Mouse (Mus musculus) bone marrow, adult 2 months (tissue): ENCODE measurements around the gene Atp5f1. TPM values are rescaled to one million over a fixed set of nuclear protein-coding genes. Genes with fewer than 3 reads are reported as not detected.

Experiments
- H3K27ac ChIP-seq: fragments of 200-500 bp; 2 replicates; pipeline ENCODE4 v1.5.1; 2012; ENCODE audit warnings: low read depth, mild to moderate bottlenecking, control low read depth, inconsistent platforms, low read length; ENCODE audit not compliant: control insufficient read depth, poor library complexity, insufficient read depth
- H3K4me1 ChIP-seq: fragments of 200-500 bp; 2 replicates; pipeline ENCODE4 v1.6.1; 2011; ENCODE audit warnings: low read length; ENCODE audit not compliant: control insufficient read depth, insufficient read depth
- H3K4me3 ChIP-seq: fragments of 200-500 bp; replicated peaks from 2 replicates; pipeline ENCODE3; 2011; ENCODE audit warnings: mild to moderate bottlenecking, low read depth, low read length, control low read depth; ENCODE audit not compliant: control insufficient read depth
- CTCF ChIP-seq: fragments of 200-500 bp; IDR thresholded peaks from 2 replicates; pipeline ENCODE4 v1.5.1; 2011; ENCODE audit warnings: low read length, control low read depth; ENCODE audit not compliant: control insufficient read depth, insufficient read depth
- POLR2A ChIP-seq: fragments of 200-500 bp; IDR thresholded peaks from 2 replicates; pipeline ENCODE4 v1.6.1; 2011; ENCODE audit warnings: low read depth, mild to moderate bottlenecking, control low read depth, low read length, borderline replicate concordance; ENCODE audit not compliant: control insufficient read depth
- WGBS: fragments of 180-500 bp; shearing (Covaris S2); methylation state at CpG from one replicate; pipeline ENCODE4 v1.1.7; 2018; 5-methylcytosine and 5-hydroxymethylcytosine counted together
- polyA plus RNA-seq: library from polyadenylated mRNA; stranded (reverse); fragments of >200 nt; gene quantifications from 2 replicates; pipeline ENCODE4 v1.2.4, GENCODE M21; 2011; ENCODE audit warnings: low replicate concordance; ENCODE audit not compliant: missing spikeins, insufficient read depth, insufficient read length

The Atp5f1 gene
- polyA plus RNA-seq, 1 experiment: 184 TPM

DNA sequence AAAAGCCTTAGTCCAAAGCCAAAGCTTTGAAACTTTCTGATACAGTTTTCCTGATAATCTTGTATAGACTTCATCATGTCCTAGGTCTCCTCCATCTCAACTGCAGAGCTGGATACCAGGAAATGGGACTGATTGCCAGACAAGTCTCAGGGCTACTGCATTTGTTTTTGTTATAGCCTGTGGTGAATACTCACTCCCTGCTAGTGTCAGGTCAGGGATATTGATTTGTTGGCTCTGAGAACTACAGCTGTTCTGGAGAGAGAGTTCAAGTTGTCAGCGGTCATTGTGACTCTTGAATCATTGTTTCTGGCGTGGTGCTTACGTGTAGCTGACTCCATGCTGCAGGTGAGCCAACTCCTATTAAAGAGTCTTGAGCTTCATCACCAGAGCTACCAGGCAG is 13.5 kb upstream of the Atp5f1 start, which contains the start of gene Ovgp1:
Gene Ovgp1, plus strand, starts transcription at position 301 of the 400 bp plus-strand sequence.
- Histone ChIP-seq H3K4me3 (no peak within 1 kb of the TSS), H3K4me1 (peaks cover 5% of the 10 kb centered on the region; the same call in 1 of the 2 replicates), H3K27ac (peak within 1 kb of the TSS; percentile 6; the same call in 1 of the 2 replicates)
- 82% methylated on average over 3 of the region's 3 CpGs for WGBS
- TF ChIP-seq CTCF (no peak), POLR2A (no peak)

DNA sequence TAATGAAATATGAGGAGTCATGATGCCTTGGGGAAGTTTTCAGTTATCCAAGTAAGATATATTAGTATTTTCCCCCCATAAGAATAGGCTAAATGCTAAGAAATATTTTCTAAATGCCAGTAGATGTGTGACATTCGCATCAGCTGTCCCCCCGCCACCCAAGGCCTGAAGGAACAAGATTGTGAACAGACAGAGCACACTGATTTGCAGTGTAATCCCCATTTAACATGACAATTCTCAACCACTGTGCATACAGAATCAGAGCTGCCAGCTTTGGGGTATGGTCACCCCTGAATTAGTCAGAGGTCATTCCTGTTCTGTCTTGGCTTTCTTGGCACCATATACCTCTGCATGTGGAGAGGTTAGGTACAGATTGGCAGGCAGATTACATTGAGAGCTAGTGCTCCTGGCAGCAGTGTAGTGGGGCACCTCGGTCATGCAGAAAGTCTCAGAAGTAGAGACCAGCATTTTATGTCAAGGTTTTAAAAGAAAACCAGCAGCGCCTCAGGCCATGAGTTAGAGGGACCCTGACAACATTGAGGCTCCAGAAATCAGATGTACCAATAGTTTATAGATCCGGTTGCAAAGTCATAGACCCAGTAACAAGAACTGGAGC is 12.0 kb upstream of the Atp5f1 start:
- peaks cover 5% of the 10 kb centered on the region; the same call in 1 of the 2 replicates for H3K4me1 ChIP-seq
- 78% methylated on average over 5 of the region's 5 CpGs for WGBS
- no peak for TF ChIP-seq CTCF
- no peak for TF ChIP-seq POLR2A
- H3K27ac ChIP-seq: no peak overlapping the region
- H3K4me3 ChIP-seq: no peak overlapping the region

DNA sequence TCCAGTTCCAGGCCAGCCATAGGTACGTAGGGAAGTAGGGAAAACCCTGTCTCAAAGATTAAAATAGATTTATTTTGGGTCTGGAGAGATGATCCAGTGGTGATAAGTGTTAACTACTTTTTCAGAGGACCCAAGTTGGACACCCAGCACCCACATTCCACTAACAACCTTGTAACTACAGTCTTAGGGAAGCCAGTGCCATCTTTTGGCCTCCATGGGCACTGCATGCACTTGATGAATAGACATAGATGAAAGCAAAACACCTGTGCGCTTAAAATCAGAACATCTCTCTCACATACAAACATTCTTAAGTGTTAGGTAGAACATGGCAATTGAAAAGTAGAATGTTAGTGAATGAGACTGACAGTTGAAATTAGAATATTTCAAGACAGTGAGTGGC is 801 bp upstream of the Atp5f1 start:
- no peak overlapping the region for H3K27ac ChIP-seq
- H3K4me1 ChIP-seq: no peaks in the 10 kb centered on the region
- H3K4me3 ChIP-seq: no peak overlapping the region
- no peak for TF ChIP-seq POLR2A
- no peak for TF ChIP-seq CTCF
- WGBS: 92% methylated on average over 2 of the region's 2 CpGs

DNA sequence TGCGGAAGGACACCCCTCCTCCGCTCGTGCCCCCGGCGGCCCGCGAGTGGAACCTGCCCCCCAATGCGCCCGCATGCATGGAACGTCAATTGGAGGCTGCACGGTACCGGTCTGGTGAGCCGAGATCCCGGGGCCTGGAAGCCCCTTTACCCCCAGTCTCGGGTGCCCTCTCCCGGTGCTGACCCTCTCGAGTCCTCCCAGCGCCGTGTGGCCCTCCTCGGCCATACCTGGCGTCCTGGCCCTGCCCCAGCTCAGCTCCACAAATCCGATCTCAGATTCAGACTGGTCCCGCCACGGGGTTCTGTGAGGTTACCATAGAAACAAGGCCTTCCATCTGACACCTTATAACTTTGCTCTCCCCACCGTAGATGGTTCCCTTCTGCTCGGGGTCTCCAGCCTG is 314 bp downstream of the Atp5f1 start:
- peak overlapping the region; percentile 55 for H3K27ac ChIP-seq
- 1% methylated on average over 26 of the region's 26 CpGs for WGBS
- peak overlapping the region; percentile 92 for H3K4me3 ChIP-seq
- no peaks in the 10 kb centered on the region for H3K4me1 ChIP-seq
- TF ChIP-seq CTCF (no peak), POLR2A (no peak)

DNA sequence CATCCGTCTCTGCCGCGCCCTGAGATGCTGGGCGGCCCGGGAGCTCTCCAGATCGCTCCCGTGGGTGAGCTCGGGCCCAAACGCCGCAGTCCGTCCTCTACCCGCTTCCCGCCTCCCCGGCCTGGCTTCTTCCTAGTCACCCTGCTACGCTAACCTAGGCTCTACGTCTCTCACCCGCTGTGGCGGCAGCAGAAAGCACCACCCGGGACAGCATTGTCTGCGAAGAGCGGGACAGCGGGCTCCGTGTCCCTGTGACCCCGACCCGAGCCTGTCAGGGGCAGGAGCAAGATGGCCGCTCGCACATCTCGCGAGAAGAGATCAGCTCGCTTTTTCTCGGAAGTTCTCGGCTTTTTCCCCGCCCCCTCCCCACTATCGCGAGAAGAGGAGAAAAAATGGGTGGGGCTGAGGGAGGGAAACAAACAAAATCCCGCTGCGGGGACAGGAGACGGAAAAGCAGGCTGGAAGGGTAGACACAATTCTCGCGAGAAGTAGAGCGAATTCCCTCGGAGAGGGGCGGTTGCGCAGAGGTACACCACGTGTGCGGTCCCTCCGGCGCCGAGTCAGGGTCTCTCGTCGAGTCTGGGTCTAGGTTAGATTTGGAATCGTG is 822 bp downstream of the Atp5f1 start, which contains the start of gene Wdr77:
Gene Wdr77, plus strand, starts transcription at position 396 of the 607 bp plus-strand sequence.
- H3K4me3 ChIP-seq: peak within 1 kb of the TSS; percentile 92
- WGBS: under 1% methylated on average over 52 of the region's 52 CpGs
- H3K4me1 ChIP-seq: no peaks in the 10 kb centered on the region
- H3K27ac ChIP-seq: peak within 1 kb of the TSS; percentile 91
- TF ChIP-seq POLR2A: peak; percentile 96
- TF ChIP-seq CTCF: no peak

DNA sequence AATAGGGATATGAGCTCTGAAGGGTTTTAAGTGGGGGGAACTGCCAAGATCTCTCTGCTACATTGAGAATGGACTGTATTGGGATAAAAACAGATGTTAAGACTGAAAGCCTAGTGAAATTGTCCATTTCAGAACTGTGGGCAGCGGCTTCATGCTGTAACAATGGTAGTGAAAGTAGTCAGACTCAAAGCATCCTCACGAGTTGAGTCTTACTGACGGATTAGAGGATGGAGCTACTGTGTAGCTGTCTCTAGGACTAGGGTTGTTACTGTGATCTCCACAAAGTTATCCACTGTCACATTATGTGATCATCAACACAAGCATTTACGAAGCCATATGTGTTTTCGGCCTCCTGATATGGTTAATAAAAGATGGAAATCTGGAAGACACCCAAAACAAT is 1.7 kb downstream of the Atp5f1 start:
- no peak overlapping the region for H3K27ac ChIP-seq
- H3K4me1 ChIP-seq: no peaks in the 10 kb centered on the region
- TF ChIP-seq POLR2A (no peak), CTCF (no peak)
- peak overlapping the region; percentile 92 for H3K4me3 ChIP-seq
- 46% methylated on average over 5 of the region's 5 CpGs for WGBS

DNA sequence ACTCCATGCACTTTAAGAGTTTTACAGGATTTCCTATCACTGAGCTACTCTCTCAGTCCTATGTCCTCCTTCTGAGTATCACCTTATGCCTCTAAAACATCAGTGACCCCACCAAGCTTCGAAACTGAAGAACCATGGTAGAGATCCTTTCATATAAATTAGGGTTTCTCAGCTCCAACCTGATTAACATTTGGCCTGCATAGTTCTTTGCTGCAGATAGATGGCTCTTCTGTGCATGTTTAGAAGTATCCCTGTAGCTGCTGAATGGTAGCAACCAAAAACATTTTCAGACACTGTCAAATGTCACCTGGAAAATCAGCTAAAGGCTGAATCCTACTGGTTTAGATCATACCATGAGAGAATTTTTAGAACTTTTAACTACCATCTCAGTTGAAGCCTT is 2.7 kb downstream of the Atp5f1 start:
- 83% methylated on average over 1 of the region's 1 CpGs for WGBS
- no peak for TF ChIP-seq CTCF
- TF ChIP-seq POLR2A: no peak
- Histone ChIP-seq H3K4me1 (no peaks in the 10 kb centered on the region), H3K4me3 (no peak overlapping the region), H3K27ac (no peak overlapping the region)

DNA sequence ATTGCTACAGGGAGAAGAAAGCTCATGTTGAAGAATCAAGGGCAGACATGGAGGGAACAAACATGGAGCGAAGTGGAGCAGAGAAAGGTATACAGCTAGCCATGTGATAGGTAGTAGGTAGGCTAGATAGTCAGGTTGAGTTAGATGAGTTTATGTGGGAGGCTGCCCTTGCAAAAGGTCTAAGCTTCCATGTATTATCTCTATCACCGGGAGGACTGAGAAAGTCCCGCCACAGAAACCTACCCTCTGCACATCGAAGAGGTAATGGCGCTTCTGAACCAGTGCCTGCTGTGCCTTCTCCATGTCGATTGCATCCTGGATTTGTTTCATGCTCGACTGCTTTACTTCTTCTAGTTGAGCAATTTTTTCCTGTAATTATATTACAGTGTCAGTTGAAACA is 8.6 kb downstream of the Atp5f1 start:
- Histone ChIP-seq H3K4me3 (no peak overlapping the region), H3K4me1 (no peaks in the 10 kb centered on the region), H3K27ac (no peak overlapping the region)
- 84% methylated on average over 7 of the region's 7 CpGs for WGBS
- TF ChIP-seq CTCF (no peak), POLR2A (no peak)

DNA sequence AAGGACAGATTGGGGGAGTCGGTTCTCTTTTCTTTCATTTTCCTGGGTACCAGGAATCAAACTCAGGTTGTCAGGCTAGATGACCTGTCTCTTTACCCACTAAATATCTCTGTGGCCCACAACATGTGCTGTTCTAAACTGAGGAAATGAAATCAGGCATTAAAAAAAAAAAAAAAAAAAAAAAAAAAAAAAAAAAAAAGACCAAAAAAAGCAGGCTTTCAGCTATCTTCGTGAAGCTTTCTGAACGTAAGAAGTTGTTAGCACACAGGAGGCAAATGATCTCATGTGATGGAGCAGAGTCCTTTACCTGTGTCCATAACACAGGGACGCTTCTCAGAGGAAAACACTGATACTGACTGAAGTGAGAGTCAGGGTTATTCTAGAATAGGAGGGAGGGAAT is 23.8 kb downstream of the Atp5f1 start:
- 71% methylated on average over 4 of the region's 4 CpGs for WGBS
- H3K4me3 ChIP-seq: no peak overlapping the region
- no peaks in the 10 kb centered on the region; the same call in 1 of the 2 replicates for H3K4me1 ChIP-seq
- TF ChIP-seq CTCF: no peak
- TF ChIP-seq POLR2A: no peak
- no peak overlapping the region for H3K27ac ChIP-seq
